Comparison of ENCODE assay signal across 8 mouse cellular contexts in genomic region chr11:69982877-69983276, GRCm38 (mm10). TPM values are rescaled to one million over a fixed set of nuclear protein-coding genes. Genes with fewer than 3 reads are reported as not detected.
A peak's percentile ranks its signal among the peaks of the same experiment; 100 is the strongest.
DNase-seq lines count a peak whose midpoint lies in the region; ATAC-seq and TF ChIP-seq lines count a peak whose summit lies in the region.

No protein-coding gene starts in this region.

- H3K4me1 ChIP-seq in lung, embryonic 14.5 days (ENCODE audit: insufficient read depth): peaks cover 11% of the 10 kb centered on the region; the same call in 1 of the 2 replicates
- H3K4me1 ChIP-seq in limb, embryonic 10.5 days: peaks cover 26% of the 10 kb centered on the region

- peak overlapping the region; percentile 100 for H3K4me3 ChIP-seq in lung, embryonic 14.5 days (ENCODE audit: low read depth, low read length)
- peak overlapping the region; percentile 98 for H3K4me3 ChIP-seq in limb, embryonic 10.5 days

- DNase-seq in lung, embryonic 14.5 days: no peak
- no peak for DNase-seq in lung, postnatal 36 days
- peak; percentile 50 for DNase-seq in gastrocnemius, postnatal 10 days
- DNase-seq in limb, embryonic 10.5 days (ENCODE audit: low spot score): no peak
- peak; percentile 84 for DNase-seq in skeletal muscle tissue, adult 2 months (ENCODE audit: low read depth, low spot score)
- no peak for DNase-seq in ovary, postnatal 10 days (ENCODE audit: low spot score)
- DNase-seq in left cerebral cortex, adult 11 months (ENCODE audit: low spot score): no peak

- no peak for ATAC-seq in lung, embryonic 14.5 days (ENCODE audit: insufficient read depth)
- ATAC-seq in activated CD4-positive, CD25-positive, alpha-beta regulatory T cell, adult 4 months: no peak

- 20% methylated on average over 5 of the region's 5 CpGs for WGBS in lung, embryonic 14.5 days
- WGBS in limb, embryonic 10.5 days: 44% methylated on average over 5 of the region's 5 CpGs

- TF ChIP-seq CTCF in lung, embryonic 14.5 days (IDR thresholded peaks at IDR 0.05; ENCODE audit: low read depth): no peak

- H3K4me2 ChIP-seq in lung, embryonic 14.5 days: peak overlapping the region; percentile 67

- H3K36me3 ChIP-seq in lung, embryonic 14.5 days (ENCODE audit: insufficient read depth): peaks cover 49% of the 10 kb centered on the region
- peaks cover 61% of the 10 kb centered on the region for H3K36me3 ChIP-seq in limb, embryonic 10.5 days

- H3K27me3 ChIP-seq in lung, embryonic 14.5 days (ENCODE audit: insufficient read depth, low read length): no peaks in the 10 kb centered on the region
- H3K27me3 ChIP-seq in limb, embryonic 10.5 days (ENCODE audit: low read depth, poor library complexity, severe bottlenecking): no peaks in the 10 kb centered on the region

- no peaks in the 10 kb centered on the region for H3K9me3 ChIP-seq in lung, embryonic 14.5 days (ENCODE audit: low read depth, low read length)
- H3K9me3 ChIP-seq in limb, embryonic 10.5 days (replicated peaks): no peaks in the 10 kb centered on the region

- H3K9ac ChIP-seq in lung, embryonic 14.5 days: peak overlapping the region; percentile 98

- no peak overlapping the region for H3K27ac ChIP-seq in lung, embryonic 14.5 days (ENCODE audit: low read depth)
- peak overlapping the region; percentile 50; the same call in 1 of the 2 replicates for H3K27ac ChIP-seq in limb, embryonic 10.5 days

RNA-seq across cellular contexts. Expression of gene Elp5, which starts 0.6 kb away (rescaled TPM):
- polyA plus RNA-seq in lung, embryonic 14.5 days (2014; fragmentation: Nextera tagmentation; extraction: Ambion mirVana): 108 and 113 TPM in 2 replicates
- total RNA-seq in gastrocnemius, postnatal 10 days (2021): 10 to 100 TPM; 46.9 to 53.2 TPM
- polyA plus RNA-seq in limb, embryonic 10.5 days (2016; fragmentation: Nextera tagmentation; extraction: Ambion mirVana): 154 and 176 TPM in 2 replicates
- polyA plus RNA-seq in activated CD4-positive, CD25-positive, alpha-beta regulatory T cell, adult 4 months (2017; shearing (Covaris generic)): 10 to 100 TPM; 62.1 to 69.7 TPM

RNA-seq across cellular contexts. Expression of gene Ctdnep1, which starts 1.9 kb away (rescaled TPM):
- 25.4 and 28.3 TPM in 2 replicates for polyA plus RNA-seq in lung, embryonic 14.5 days (2014; fragmentation: Nextera tagmentation; extraction: Ambion mirVana)
- total RNA-seq in gastrocnemius, postnatal 10 days (2021): 100 to 1,000 TPM; 237 to 249 TPM
- 22.2 and 24.8 TPM in 2 replicates for polyA plus RNA-seq in limb, embryonic 10.5 days (2016; fragmentation: Nextera tagmentation; extraction: Ambion mirVana)
- polyA plus RNA-seq in activated CD4-positive, CD25-positive, alpha-beta regulatory T cell, adult 4 months (2017; shearing (Covaris generic)): 10 to 100 TPM; 21.4 to 24.8 TPM

RNA-seq across cellular contexts. Expression of gene Gabarap, which starts 8.1 kb away (rescaled TPM):
- polyA plus RNA-seq in lung, embryonic 14.5 days (2014; fragmentation: Nextera tagmentation; extraction: Ambion mirVana): 444 and 455 TPM in 2 replicates
- total RNA-seq in gastrocnemius, postnatal 10 days (2021): 100 to 1,000 TPM; 195 to 228 TPM
- 280 and 332 TPM in 2 replicates for polyA plus RNA-seq in limb, embryonic 10.5 days (2016; fragmentation: Nextera tagmentation; extraction: Ambion mirVana)
- 100 to 1,000 TPM; 343 to 373 TPM for polyA plus RNA-seq in activated CD4-positive, CD25-positive, alpha-beta regulatory T cell, adult 4 months (2017; shearing (Covaris generic))

RNA-seq across cellular contexts. Expression of gene Phf23, which starts 12.7 kb away (rescaled TPM):
- polyA plus RNA-seq in lung, embryonic 14.5 days (2014; fragmentation: Nextera tagmentation; extraction: Ambion mirVana): 41.1 and 42.8 TPM in 2 replicates
- 10 to 100 TPM; 22.2 to 28.9 TPM for total RNA-seq in gastrocnemius, postnatal 10 days (2021)
- polyA plus RNA-seq in limb, embryonic 10.5 days (2016; fragmentation: Nextera tagmentation; extraction: Ambion mirVana): 101 and 106 TPM in 2 replicates
- 10 to 100 TPM; 32.1 to 44.9 TPM for polyA plus RNA-seq in activated CD4-positive, CD25-positive, alpha-beta regulatory T cell, adult 4 months (2017; shearing (Covaris generic))

RNA-seq across cellular contexts. Expression of gene Dvl2, which starts 17.5 kb away (rescaled TPM):
- polyA plus RNA-seq in lung, embryonic 14.5 days (2014; fragmentation: Nextera tagmentation; extraction: Ambion mirVana): 36.2 and 40.8 TPM in 2 replicates
- total RNA-seq in gastrocnemius, postnatal 10 days (2021): 10 to 100 TPM in 1 of 2 experiments, 1 to 10 TPM in 1; 8.2 to 14.7 TPM
- polyA plus RNA-seq in limb, embryonic 10.5 days (2016; fragmentation: Nextera tagmentation; extraction: Ambion mirVana): 65.2 and 70.6 TPM in 2 replicates
- polyA plus RNA-seq in activated CD4-positive, CD25-positive, alpha-beta regulatory T cell, adult 4 months (2017; shearing (Covaris generic)): 1 to 10 TPM; 2.7 to 3.9 TPM

Comparison
In these comparisons a context has a peak if more than half of its experiments do, and no peak if none do; other contexts are left out.
1. DNase-seq: peak in gastrocnemius, postnatal 10 days (single experiment) and skeletal muscle tissue, adult 2 months (single experiment); none in lung, embryonic 14.5 days (single experiment), lung, postnatal 36 days (single experiment), limb, embryonic 10.5 days (single experiment), ovary, postnatal 10 days (single experiment) and left cerebral cortex, adult 11 months (single experiment).